In the genomic region with DNA sequence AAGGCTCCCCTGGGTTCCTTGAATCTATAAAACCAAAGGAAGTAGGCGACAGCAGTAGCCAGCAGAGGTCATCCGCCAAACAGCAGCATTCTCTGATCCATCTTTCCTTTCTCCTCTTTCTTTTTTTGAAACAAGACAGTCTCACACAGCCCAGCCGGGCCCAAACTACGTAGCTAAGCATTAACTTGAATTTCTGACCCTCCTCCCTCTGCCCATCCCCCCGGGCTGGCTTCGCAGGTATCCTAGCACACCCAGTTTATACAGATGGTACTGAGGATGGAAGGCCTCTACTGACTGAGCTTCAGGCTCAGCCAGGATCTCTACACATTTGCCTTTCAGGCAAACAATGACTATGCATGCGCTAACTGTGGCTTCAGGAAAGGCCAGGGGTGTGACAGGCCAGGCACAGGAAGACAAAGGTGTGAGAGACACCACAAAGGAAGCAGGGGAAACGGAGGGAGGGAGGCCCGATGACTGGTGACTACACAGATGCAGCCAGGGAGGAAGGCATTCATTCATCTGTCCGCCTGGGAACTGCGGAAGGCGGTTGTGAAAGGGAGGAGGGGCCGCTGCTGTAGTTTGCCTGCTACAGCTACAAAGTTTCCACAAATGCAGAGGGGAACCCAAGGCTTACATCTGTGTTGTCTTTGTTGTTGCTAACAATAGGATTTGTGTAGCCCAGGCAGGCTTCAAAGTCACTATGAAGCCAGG, we compare ENCODE assay signal across 8 mouse cellular contexts. TPM values are rescaled to one million over a fixed set of nuclear protein-coding genes. Genes with fewer than 3 reads are reported as not detected.
DNase-seq lines count a peak whose midpoint lies in the region; ATAC-seq lines count a peak whose summit lies in the region.

No protein-coding gene starts in this region.

- no peak overlapping the region for H3K4me3 ChIP-seq in hindbrain, embryonic 11.5 days (ENCODE audit: low read depth, low read length)
- no peak overlapping the region for H3K4me3 ChIP-seq in limb, embryonic 15.5 days
- no peak overlapping the region for H3K4me3 ChIP-seq in stomach, embryonic 16.5 days (replicated peaks; ENCODE audit: low read length)

- peak overlapping the region; percentile 32 for H3K9ac ChIP-seq in hindbrain, embryonic 11.5 days (ENCODE audit: low read depth, low read length)
- H3K9ac ChIP-seq in limb, embryonic 15.5 days: 0 out of 2 replicates have a peak overlapping the region, but pooled peaks have one; percentile 8
- no peak overlapping the region for H3K9ac ChIP-seq in stomach, embryonic 16.5 days (ENCODE audit: low read length)

- ATAC-seq in common myeloid progenitor, adult 5-6 weeks (replicated peaks; ENCODE audit: low read depth, poor library complexity, severe bottlenecking): peak; percentile 20
- 0 out of 2 replicates have a peak, but pooled peaks have one; percentile 20 for ATAC-seq in hindbrain, embryonic 11.5 days (ENCODE audit: low FRiP score)
- ATAC-seq in limb, embryonic 15.5 days (ENCODE audit: insufficient number of reproducible peaks, low FRiP score, low TSS enrichment, low read depth): no peak
- ATAC-seq in stomach, embryonic 16.5 days (ENCODE audit: insufficient read depth, low FRiP score): peak; percentile 12; the same call in 1 of the 2 replicates

- H3K4me1 ChIP-seq in hindbrain, embryonic 11.5 days (replicated peaks; ENCODE audit: control insufficient read depth, insufficient read depth, low read length): peaks cover 4% of the 10 kb centered on the region
- peaks cover 26% of the 10 kb centered on the region for H3K4me1 ChIP-seq in limb, embryonic 15.5 days
- H3K4me1 ChIP-seq in stomach, embryonic 16.5 days (ENCODE audit: control insufficient read depth, insufficient read depth, low read length): peaks cover 3% of the 10 kb centered on the region; the same call in 1 of the 2 replicates

- H3K9me3 ChIP-seq in hindbrain, embryonic 11.5 days (ENCODE audit: control insufficient read depth, low read length): no peaks in the 10 kb centered on the region
- H3K9me3 ChIP-seq in limb, embryonic 15.5 days: no peaks in the 10 kb centered on the region
- no peaks in the 10 kb centered on the region for H3K9me3 ChIP-seq in stomach, embryonic 16.5 days (replicated peaks; ENCODE audit: control insufficient read depth, low read length)

- DNase-seq in adrenal gland, postnatal 14 days: peak; percentile 59
- DNase-seq in adrenal gland, adult 18-20 months (ENCODE audit: low spot score in 2 of 2): no peak
- peak; percentile 37 for DNase-seq in hindbrain, embryonic 11.5 days (ENCODE audit: low spot score)
- DNase-seq in ovary, adult 18-20 months (ENCODE audit: low spot score): no peak
- DNase-seq in retina, postnatal 1 day: no peak

- no peaks in the 10 kb centered on the region for H3K27me3 ChIP-seq in hindbrain, embryonic 11.5 days (ENCODE audit: control insufficient read depth, insufficient read depth, low read length)
- H3K27me3 ChIP-seq in limb, embryonic 15.5 days: no peaks in the 10 kb centered on the region
- H3K27me3 ChIP-seq in stomach, embryonic 16.5 days (ENCODE audit: control insufficient read depth, insufficient read depth, low read length): no peaks in the 10 kb centered on the region

- H3K27ac ChIP-seq in hindbrain, embryonic 11.5 days (ENCODE audit: low read depth, low read length): peak overlapping the region; percentile 10
- peak overlapping the region; percentile 54; the same call in 1 of the 2 replicates for H3K27ac ChIP-seq in limb, embryonic 15.5 days
- no peak overlapping the region; the same call in 1 of the 2 replicates for H3K27ac ChIP-seq in stomach, embryonic 16.5 days (ENCODE audit: low read length)

- peaks cover 9% of the 10 kb centered on the region; the same call in 1 of the 2 replicates for H3K36me3 ChIP-seq in hindbrain, embryonic 11.5 days (ENCODE audit: control insufficient read depth, insufficient read depth, low read length)
- peaks cover 48% of the 10 kb centered on the region for H3K36me3 ChIP-seq in limb, embryonic 15.5 days
- peaks cover 18% of the 10 kb centered on the region for H3K36me3 ChIP-seq in stomach, embryonic 16.5 days (ENCODE audit: control insufficient read depth, insufficient read depth, low read length)

- WGBS in hindbrain, embryonic 11.5 days: 25% methylated on average over 13 of the region's 13 CpGs
- 55% methylated on average over 13 of the region's 13 CpGs for WGBS in limb, embryonic 15.5 days
- WGBS in stomach, embryonic 16.5 days: 29% methylated on average over 13 of the region's 13 CpGs

- H3K4me2 ChIP-seq in hindbrain, embryonic 11.5 days (replicated peaks; ENCODE audit: low read depth, low read length): no peak overlapping the region
- no peak overlapping the region for H3K4me2 ChIP-seq in limb, embryonic 15.5 days
- H3K4me2 ChIP-seq in stomach, embryonic 16.5 days (ENCODE audit: low read depth, low read length): no peak overlapping the region

RNA-seq across cellular contexts. Expression of a gene that starts 14.3 kb away (rescaled TPM):
- total RNA-seq in adrenal gland, postnatal 14 days (2021): 11.8 and 12.0 TPM in 2 replicates
- total RNA-seq in adrenal gland, adult 18-20 months (2021): 1 to 10 TPM; 8.0 to 9.5 TPM
- total RNA-seq in common myeloid progenitor, adult 5-6 weeks (2017): 2.0 and 3.9 TPM in 2 replicates
- 12.1 and 14.5 TPM in 2 replicates for polyA plus RNA-seq in hindbrain, embryonic 11.5 days (2014; fragmentation: Nextera tagmentation; extraction: Ambion mirVana)
- 12.5 and 12.6 TPM in 2 replicates for polyA plus RNA-seq in limb, embryonic 15.5 days (2015; fragmentation: Nextera tagmentation; extraction: Ambion mirVana)
- 8.2 and 9.7 TPM in 2 replicates for polyA plus RNA-seq in stomach, embryonic 16.5 days (2015; fragmentation: Nextera tagmentation; extraction: Ambion mirVana)

RNA-seq across cellular contexts. Expression of a gene that starts 25.6 kb away (rescaled TPM):
- 2,967 and 3,254 TPM in 2 replicates for total RNA-seq in adrenal gland, postnatal 14 days (2021)
- 1,000 to 10,000 TPM; 2,759 to 3,567 TPM for total RNA-seq in adrenal gland, adult 18-20 months (2021)
- total RNA-seq in common myeloid progenitor, adult 5-6 weeks (2017): 1,770 and 1,788 TPM in 2 replicates
- polyA plus RNA-seq in hindbrain, embryonic 11.5 days (2014; fragmentation: Nextera tagmentation; extraction: Ambion mirVana): 15,671 and 16,656 TPM in 2 replicates
- 13,307 and 13,671 TPM in 2 replicates for polyA plus RNA-seq in limb, embryonic 15.5 days (2015; fragmentation: Nextera tagmentation; extraction: Ambion mirVana)
- 14,659 and 15,131 TPM in 2 replicates for polyA plus RNA-seq in stomach, embryonic 16.5 days (2015; fragmentation: Nextera tagmentation; extraction: Ambion mirVana)

Comparison
In these comparisons a context has a peak if more than half of its experiments do, and no peak if none do; other contexts are left out.
1. DNase-seq: peak in adrenal gland, postnatal 14 days (single experiment) and hindbrain, embryonic 11.5 days (single experiment); none in adrenal gland, adult 18-20 months (0 of 2), ovary, adult 18-20 months (single experiment) and retina, postnatal 1 day (single experiment).